Mouse (Mus musculus) spleen, adult 2 months (tissue): ENCODE data around the gene Zdhhc19.

Experiments
- CTCF ChIP-seq: fragments of 200-500 bp; IDR thresholded peaks from 2 replicates; pipeline ENCODE4 v1.5.1; 2011; ENCODE audit warnings: mild to moderate bottlenecking, inconsistent platforms; ENCODE audit not compliant: insufficient read depth, insufficient read length, insufficient replicate concordance; ENCODE audit errors: extremely low read depth
- POLR2A ChIP-seq: fragments of 200-500 bp; IDR thresholded peaks from 2 replicates; pipeline ENCODE4 v1.6.1; 2011; ENCODE audit warnings: low read depth, low read length, inconsistent platforms

- TF ChIP-seq POLR2A (no peak), CTCF (no peak)
Measured at GRCm38 (mm10) chr16:32588568-32588967, 92.5 kb downstream of the Zdhhc19 start.
